Mouse (Mus musculus): Measurements from ENCODE around the gene Pcdh19. TPM values are rescaled to one million over a fixed set of nuclear protein-coding genes. Genes with fewer than 3 reads are reported as not detected.
A peak's percentile ranks its signal among the peaks of the same experiment; 100 is the strongest.

Pcdh19 gene
- polyA plus RNA-seq, 1 experiment from 2014 or later, result 1.9 TPM

- no peak overlapping the region for H3K4me3 ChIP-seq (ENCODE audit: low read depth, low read length)
- WGBS, result 14% methylated on average over 9 of the region's 9 CpGs
- peak; percentile 60 for TF ChIP-seq CTCF (IDR thresholded peaks at IDR 0.05; ENCODE audit: low read depth)
- DNase-seq, result peak; percentile 54
- H3K4me2 ChIP-seq, result peak overlapping the region; percentile 29; the same call in 1 of the 2 replicates
- ATAC-seq (ENCODE audit: insufficient read depth), result peak; percentile 67; the same call in 1 of the 2 replicates
- no peak overlapping the region for H3K27ac ChIP-seq (ENCODE audit: low read depth)
- no peaks in the 10 kb centered on the region for H3K9me3 ChIP-seq (ENCODE audit: low read depth, low read length)
- no peaks in the 10 kb centered on the region for H3K36me3 ChIP-seq (ENCODE audit: insufficient read depth)
- H3K4me1 ChIP-seq (ENCODE audit: insufficient read depth), result no peaks in the 10 kb centered on the region
- no peaks in the 10 kb centered on the region for H3K27me3 ChIP-seq (ENCODE audit: insufficient read depth, low read length)
- H3K9ac ChIP-seq, result no peak overlapping the region
Observed at GRCm38 (mm10) chrX:133657308-133658302, 31.2 kb downstream of the Pcdh19 start.

GRCm38 (mm10) chrX:133655876-133656538 is 32.8 kb downstream of the Pcdh19 start:
- WGBS, result 48% methylated on average over 11 of the region's 11 CpGs
- peak; percentile 47 for DNase-seq
- no peak for TF ChIP-seq CTCF (IDR thresholded peaks at IDR 0.05; ENCODE audit: low read depth)
- peak; percentile 74; the same call in 1 of the 2 replicates for ATAC-seq (ENCODE audit: insufficient read depth)
- no peaks in the 10 kb centered on the region for H3K9me3 ChIP-seq (ENCODE audit: low read depth, low read length)
- H3K27ac ChIP-seq (ENCODE audit: low read depth), result no peak overlapping the region
- no peaks in the 10 kb centered on the region for H3K4me1 ChIP-seq (ENCODE audit: insufficient read depth)
- no peak overlapping the region for H3K4me3 ChIP-seq (ENCODE audit: low read depth, low read length)
- H3K27me3 ChIP-seq (ENCODE audit: insufficient read depth, low read length), result no peaks in the 10 kb centered on the region
- H3K4me2 ChIP-seq, result no peak overlapping the region
- H3K36me3 ChIP-seq (ENCODE audit: insufficient read depth), result no peaks in the 10 kb centered on the region
- H3K9ac ChIP-seq, result no peak overlapping the region

- TF ChIP-seq CTCF (IDR thresholded peaks at IDR 0.05; ENCODE audit: low read depth), result no peak
- DNase-seq (no peak), ATAC-seq (ENCODE audit: insufficient read depth) (no peak)
- no peaks in the 10 kb centered on the region for H3K27me3 ChIP-seq (ENCODE audit: insufficient read depth, low read length)
- H3K9me3 ChIP-seq (ENCODE audit: low read depth, low read length), result no peaks in the 10 kb centered on the region
- H3K4me3 ChIP-seq (ENCODE audit: low read depth, low read length), result no peak overlapping the region
- WGBS, result 48% methylated on average over 4 of the region's 4 CpGs
- no peak overlapping the region for H3K9ac ChIP-seq
- H3K4me1 ChIP-seq (ENCODE audit: insufficient read depth), result no peaks in the 10 kb centered on the region
- H3K27ac ChIP-seq (ENCODE audit: low read depth), result no peak overlapping the region
- H3K4me2 ChIP-seq, result no peak overlapping the region
- no peaks in the 10 kb centered on the region for H3K36me3 ChIP-seq (ENCODE audit: insufficient read depth)
Observed at GRCm38 (mm10) chrX:133655196-133655595, 33.6 kb downstream of the Pcdh19 start.

GRCm38 (mm10) chrX:133653071-133653470 is 35.7 kb downstream of the Pcdh19 start:
- DNase-seq (no peak), ATAC-seq (ENCODE audit: insufficient read depth) (no peak)
- H3K36me3 ChIP-seq (ENCODE audit: insufficient read depth), result no peaks in the 10 kb centered on the region
- H3K4me1 ChIP-seq (ENCODE audit: insufficient read depth), result no peaks in the 10 kb centered on the region
- no peak overlapping the region for H3K9ac ChIP-seq
- TF ChIP-seq CTCF (IDR thresholded peaks at IDR 0.05; ENCODE audit: low read depth), result no peak
- 71% methylated on average over 3 of the region's 3 CpGs for WGBS
- no peak overlapping the region for H3K27ac ChIP-seq (ENCODE audit: low read depth)
- no peak overlapping the region for H3K4me2 ChIP-seq
- no peaks in the 10 kb centered on the region for H3K9me3 ChIP-seq (ENCODE audit: low read depth, low read length)
- H3K4me3 ChIP-seq (ENCODE audit: low read depth, low read length), result no peak overlapping the region
- H3K27me3 ChIP-seq (ENCODE audit: insufficient read depth, low read length), result no peaks in the 10 kb centered on the region

DNA sequence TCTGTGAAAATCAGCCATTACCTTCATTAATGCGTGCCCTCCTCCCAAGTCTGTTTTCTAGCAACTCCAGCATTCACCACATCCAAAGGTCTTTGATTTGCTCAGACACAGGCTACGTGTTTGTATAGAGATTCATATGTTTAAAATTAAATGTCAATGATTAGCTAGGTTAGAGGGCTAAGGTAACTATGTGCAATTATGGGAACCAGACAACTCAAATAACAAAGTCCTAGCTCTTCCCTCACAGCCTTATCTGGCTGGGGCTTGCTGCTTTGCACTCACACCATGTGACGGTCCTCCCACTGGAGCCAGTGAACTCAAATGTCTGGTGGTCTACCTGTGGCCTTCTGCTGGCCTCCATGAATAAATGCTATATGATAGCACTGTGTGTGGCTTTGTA is 38.4 kb downstream of the Pcdh19 start:
- WGBS, result 72% methylated on average over 3 of the region's 3 CpGs
- Histone ChIP-seq H3K4me2 (no peak overlapping the region), H3K27me3 (ENCODE audit: insufficient read depth, low read length) (no peaks in the 10 kb centered on the region), H3K4me3 (ENCODE audit: low read depth, low read length) (no peak overlapping the region), H3K9me3 (ENCODE audit: low read depth, low read length) (no peaks in the 10 kb centered on the region), H3K27ac (ENCODE audit: low read depth) (no peak overlapping the region), H3K9ac (no peak overlapping the region), H3K36me3 (ENCODE audit: insufficient read depth) (no peaks in the 10 kb centered on the region), H3K4me1 (ENCODE audit: insufficient read depth) (no peaks in the 10 kb centered on the region)
- no peak for TF ChIP-seq CTCF (IDR thresholded peaks at IDR 0.05; ENCODE audit: low read depth)
- ATAC-seq (ENCODE audit: insufficient read depth) (no peak), DNase-seq (no peak)

- H3K4me2 ChIP-seq, result no peak overlapping the region
- no peak overlapping the region for H3K9ac ChIP-seq
- DNase-seq (no peak), ATAC-seq (ENCODE audit: insufficient read depth) (no peak)
- no peak overlapping the region for H3K27ac ChIP-seq (ENCODE audit: low read depth)
- H3K4me3 ChIP-seq (ENCODE audit: low read depth, low read length), result no peak overlapping the region
- H3K9me3 ChIP-seq (ENCODE audit: low read depth, low read length), result no peaks in the 10 kb centered on the region
- WGBS, result 69% methylated on average over 2 of the region's 2 CpGs
- H3K27me3 ChIP-seq (ENCODE audit: insufficient read depth, low read length), result no peaks in the 10 kb centered on the region
- H3K36me3 ChIP-seq (ENCODE audit: insufficient read depth), result no peaks in the 10 kb centered on the region
- H3K4me1 ChIP-seq (ENCODE audit: insufficient read depth), result no peaks in the 10 kb centered on the region
- TF ChIP-seq CTCF (IDR thresholded peaks at IDR 0.05; ENCODE audit: low read depth), result no peak
Observed at GRCm38 (mm10) chrX:133647809-133648208, 41.0 kb downstream of the Pcdh19 start.

DNA sequence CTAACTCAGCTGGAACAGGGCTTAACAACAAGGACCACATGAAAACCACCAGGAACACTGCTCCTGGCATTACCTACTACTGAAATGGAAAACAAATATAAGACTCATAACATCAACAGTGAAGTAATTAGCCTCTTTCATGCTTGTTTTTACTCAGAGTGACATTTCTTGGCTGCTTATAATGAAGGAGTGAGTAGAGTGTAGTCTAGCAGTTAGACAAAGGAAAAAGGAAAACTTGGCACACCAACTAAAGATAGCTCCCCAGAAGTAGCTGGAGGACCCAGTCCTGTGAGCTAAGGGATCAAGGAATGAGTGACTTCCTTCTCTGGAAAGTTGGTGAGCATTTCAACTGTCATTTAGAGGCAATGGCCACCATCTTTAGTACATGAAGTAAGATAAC is 49.3 kb downstream of the Pcdh19 start:
- Histone ChIP-seq H3K4me1 (ENCODE audit: insufficient read depth) (no peaks in the 10 kb centered on the region), H3K36me3 (ENCODE audit: insufficient read depth) (no peaks in the 10 kb centered on the region)
- no peak for ATAC-seq (ENCODE audit: insufficient read depth)

More for the DNA sequence above, 49.3 kb downstream of the Pcdh19 start:
- no peak overlapping the region for H3K4me3 ChIP-seq (ENCODE audit: low read depth, low read length)
- no peaks in the 10 kb centered on the region for H3K9me3 ChIP-seq (ENCODE audit: low read depth, low read length)
- no peak for TF ChIP-seq CTCF (IDR thresholded peaks at IDR 0.05; ENCODE audit: low read depth)
- no peak for DNase-seq
- no peak overlapping the region for H3K4me2 ChIP-seq
- no peak overlapping the region for H3K9ac ChIP-seq
- no peaks in the 10 kb centered on the region for H3K27me3 ChIP-seq (ENCODE audit: insufficient read depth, low read length)
- H3K27ac ChIP-seq (ENCODE audit: low read depth), result no peak overlapping the region
